Mouse (Mus musculus) kidney, adult 8-10 months (tissue): ENCODE results near the gene Hist1h3c.
"Not testable (repeated sequence)": the region's sequence is repeated elsewhere in the genome, so short reads cannot be mapped to it uniquely, and the experiment has no call there.

ENCODE experiments used
- DNase-seq, 2 experiments: peaks; one replicate each; pipeline ENCODE4 v3.0.0; 2022

Gene Hist1h3c

DNA sequence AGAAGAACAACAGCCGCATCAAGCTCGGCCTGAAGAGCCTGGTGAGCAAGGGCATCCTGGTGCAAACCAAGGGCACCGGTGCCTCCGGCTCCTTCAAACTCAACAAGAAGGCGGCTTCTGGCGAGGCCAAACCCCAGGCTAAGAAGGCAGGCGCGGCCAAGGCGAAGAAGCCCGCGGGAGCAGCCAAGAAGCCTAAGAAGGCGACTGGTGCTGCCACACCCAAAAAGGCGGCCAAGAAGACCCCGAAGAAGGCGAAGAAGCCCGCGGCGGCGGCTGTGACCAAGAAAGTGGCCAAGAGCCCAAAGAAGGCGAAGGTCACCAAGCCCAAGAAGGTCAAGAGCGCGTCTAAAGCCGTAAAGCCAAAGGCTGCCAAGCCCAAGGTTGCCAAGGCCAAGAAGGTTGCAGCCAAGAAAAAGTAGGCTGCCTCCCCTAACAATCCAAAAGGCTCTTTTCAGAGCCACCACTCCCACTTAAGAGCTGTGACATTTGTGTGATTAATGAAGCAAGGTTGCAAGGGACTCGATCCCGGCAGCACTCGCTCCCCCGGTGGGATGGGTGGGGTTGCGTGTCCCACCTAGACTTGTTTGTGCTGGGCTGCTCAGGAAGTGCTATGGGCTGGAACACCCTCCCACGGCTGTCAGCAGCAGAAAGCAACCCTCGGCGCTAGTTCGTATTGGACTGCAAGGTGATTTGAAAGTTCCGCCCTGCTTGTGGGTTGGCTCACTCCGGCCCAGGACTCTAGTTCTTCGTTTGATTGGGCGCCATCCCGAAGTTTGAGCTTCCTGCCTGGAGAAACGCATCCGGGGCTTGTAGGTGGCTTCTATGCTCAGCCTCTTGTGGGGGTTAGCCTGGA lies 6.1 kb downstream of the Hist1h3c start:
- DNase-seq = peak; percentile 97 to 98

DNA sequence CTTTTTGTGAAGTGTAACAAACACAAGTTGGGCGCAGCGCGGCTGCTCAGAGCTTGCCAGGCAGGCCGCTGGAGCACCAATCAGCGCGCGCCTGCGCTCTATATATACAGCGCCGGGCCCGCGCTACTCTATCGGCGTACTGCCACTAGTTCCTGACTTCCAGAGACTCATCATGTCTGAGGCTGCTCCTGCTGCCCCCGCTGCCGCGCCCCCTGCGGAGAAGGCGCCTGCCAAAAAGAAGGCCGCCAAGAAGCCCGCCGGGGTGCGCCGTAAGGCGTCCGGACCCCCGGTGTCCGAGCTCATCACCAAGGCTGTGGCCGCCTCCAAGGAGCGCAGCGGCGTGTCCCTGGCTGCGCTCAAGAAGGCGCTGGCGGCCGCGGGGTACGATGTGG lies 6.7 kb downstream of the Hist1h3c start, which contains the start of gene Hist1h1c:
Hist1h1c (plus strand) TSS at position 132 of the 392 bp plus-strand sequence.
- DNase-seq = peak; percentile 89 to 92

DNA sequence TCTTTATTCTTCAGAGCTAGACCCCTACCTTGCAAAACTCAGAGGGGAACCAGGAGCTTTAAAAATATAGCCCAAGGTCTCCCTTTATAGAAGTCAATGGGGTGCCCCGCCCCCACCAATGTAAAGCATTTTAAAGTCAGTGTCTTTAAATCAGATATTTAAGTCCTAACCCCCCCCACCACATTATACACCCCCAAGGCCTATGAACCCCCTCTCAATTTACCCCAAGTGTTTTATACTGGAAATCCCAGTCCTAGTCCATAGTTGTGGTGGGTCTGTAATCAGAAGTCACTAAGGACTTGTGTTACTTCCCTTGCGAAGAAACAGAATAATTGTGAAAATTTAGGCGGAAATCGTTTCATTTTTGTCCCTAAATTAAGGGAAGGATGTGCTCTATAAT lies 7.4 kb downstream of the Hist1h3c start:
- no peak for DNase-seq

GRCm38 (mm10) chr13:23737091-23737490 lies 8.3 kb downstream of the Hist1h3c start:
- DNase-seq = no peak

- DNase-seq = peak in 1 of 2 experiments; percentile 41
Measured at GRCm38 (mm10) chr13:23732156-23732804, 13.1 kb downstream of the Hist1h3c start.

- peak; percentile 73 to 90 for DNase-seq
Measured at GRCm38 (mm10) chr13:23730479-23730878, 14.9 kb downstream of the Hist1h3c start.

- DNase-seq = no peak
Measured at GRCm38 (mm10) chr13:23729706-23730105, 15.7 kb downstream of the Hist1h3c start.

DNA sequence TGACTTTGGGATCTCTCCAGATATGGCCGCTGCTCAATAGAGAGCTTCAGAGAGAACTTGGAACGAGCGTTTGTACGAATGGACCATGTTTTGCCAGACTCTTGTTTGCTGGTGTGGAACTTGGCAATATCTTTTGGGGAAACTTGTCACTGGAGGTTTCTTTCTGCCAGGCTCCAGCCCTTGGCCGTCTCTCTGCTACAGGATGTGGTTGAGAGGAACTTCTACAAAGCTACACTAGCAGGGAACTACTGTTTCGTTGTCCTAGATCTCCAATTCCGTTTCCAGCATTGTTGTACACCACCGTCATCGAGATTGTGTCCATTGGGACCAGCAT lies 16.2 kb downstream of the Hist1h3c start:
- no peak for DNase-seq

DNA sequence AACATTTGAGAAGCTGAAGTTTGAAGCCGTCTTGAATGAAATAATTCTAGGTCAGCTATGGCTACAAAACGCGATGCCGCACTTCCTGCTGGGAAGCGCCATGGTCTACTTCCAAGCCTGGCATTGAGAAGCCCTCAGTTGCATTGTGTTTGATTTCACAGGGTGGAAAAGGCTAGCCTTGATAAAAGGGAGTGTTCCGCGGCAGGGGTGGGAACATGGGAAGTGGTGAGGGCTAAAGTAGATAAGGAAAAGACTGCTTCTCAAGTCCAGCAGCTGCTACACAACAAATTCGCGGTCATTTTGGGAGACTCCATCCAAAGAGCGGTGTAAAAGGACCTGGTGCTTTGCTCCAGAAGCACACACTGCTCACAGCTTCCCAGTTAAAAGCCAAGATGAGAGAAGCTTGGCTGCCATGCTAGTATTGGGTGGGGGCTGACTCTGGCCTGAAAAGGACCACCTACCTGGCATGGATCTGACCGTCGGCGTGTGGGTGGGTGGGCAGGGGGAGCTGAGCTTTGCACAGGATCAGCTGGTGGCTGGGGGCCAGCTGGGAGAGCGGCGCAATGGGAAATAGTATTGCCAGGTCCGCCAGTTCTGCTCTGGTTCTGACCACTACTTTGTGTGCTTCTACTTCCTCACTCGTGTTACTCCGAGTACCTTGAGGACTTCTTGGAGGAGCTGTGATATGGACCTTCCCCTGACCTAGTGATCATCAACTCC lies 16.8 kb downstream of the Hist1h3c start:
- DNase-seq = no peak

DNA sequence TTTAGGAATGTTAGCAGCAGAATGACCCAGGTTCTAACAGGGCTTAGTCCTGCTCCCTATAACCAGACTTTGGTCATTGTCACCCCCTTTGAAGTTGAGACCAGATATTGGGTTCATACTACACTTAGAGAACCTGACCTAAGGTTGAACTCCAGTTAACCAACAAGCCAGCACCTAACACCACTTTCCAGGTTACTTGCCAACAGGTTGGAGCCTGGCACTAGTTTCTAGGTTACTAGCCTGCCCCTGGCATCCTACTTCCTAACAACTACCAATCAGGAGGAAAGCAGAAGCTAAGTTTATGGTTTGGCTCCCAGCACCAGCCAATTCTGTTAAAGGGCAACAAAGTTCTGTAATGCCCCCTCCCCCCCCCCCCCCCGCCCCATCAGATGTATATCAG lies 20.2 kb downstream of the Hist1h3c start:
- DNase-seq = no peak

DNA sequence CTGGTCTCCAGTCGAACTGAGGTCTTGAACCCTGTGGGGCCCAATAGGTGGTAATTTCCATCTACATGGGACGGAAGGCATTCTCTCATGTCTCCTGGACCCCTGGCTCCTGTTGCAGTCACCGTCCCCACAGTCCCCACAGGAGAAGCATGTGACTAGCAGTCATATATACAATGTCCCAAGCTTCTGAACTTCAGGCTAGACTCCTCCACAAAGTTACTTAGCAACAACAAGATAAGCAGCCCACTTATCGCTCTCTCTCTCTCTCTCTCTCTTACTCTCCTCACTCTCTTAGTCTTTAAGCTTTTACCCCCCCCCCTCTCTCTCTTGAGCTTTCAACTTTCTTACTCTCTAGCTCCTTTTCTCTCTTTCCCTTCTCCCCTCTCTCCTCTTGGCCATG lies 21.2 kb downstream of the Hist1h3c start:
- DNase-seq = no peak

DNA sequence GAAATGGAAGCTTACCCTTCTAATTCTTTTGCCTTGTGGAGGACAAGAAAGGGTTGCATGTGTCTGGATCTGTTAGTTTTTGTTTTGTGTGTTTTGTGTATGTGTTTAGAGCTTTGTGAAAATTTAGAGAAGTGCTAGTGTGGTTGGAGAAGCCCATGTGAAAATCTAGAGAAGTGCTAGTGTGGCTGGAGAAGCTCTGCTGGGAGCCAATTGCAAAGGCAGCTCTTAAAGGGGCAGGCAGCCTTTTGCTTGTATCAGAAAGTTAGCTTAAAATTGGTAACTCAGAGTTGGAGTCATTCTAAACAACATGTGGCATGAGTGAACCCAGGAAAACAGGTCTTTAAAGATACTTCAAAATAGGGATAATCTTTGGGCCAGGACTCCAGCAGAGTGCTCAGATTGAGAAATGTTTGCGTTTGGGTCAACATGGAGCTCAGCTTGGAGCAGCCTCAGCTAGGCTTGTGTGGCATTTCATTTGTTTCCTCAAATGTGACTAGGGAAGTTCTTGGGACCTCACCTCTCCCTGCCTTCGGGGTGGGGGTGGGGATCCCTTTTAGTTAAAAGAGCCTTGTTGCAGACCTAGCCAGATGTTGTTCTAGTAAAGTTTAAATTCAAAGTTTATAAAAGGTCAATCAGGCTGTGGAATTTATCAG lies 27.7 kb downstream of the Hist1h3c start:
- DNase-seq = not testable (repeated sequence)

DNA sequence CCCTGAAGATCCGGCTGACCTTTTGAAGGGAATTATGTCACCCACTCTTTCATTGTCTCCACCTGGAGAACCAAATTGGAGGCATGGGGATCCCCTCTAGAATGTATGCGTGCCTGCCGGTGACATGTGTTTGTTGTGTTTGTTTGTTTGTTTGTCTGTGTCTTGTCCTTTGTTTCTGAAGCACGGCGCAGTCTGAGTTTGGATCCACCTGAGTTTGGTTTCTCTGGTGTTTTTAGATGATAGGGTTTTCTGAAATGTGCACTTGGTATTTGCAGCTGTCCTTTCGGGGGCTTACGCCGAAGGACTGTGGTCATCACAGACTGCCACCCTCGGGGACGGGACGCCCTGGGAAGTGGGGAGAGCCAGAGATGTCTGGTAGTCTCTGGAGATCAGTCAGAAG lies 28.2 kb downstream of the Hist1h3c start:
- no peak for DNase-seq

- peak in 1 of 2 experiments; percentile 0 for DNase-seq
Measured at GRCm38 (mm10) chr13:23716261-23717042, 28.9 kb downstream of the Hist1h3c start.

- DNase-seq = peak in 1 of 2 experiments; percentile 52
Measured at GRCm38 (mm10) chr13:23710374-23711089, 34.9 kb downstream of the Hist1h3c start, which contains the start of gene Hfe. Gene Hfe, minus strand, starts transcription at chr13:23710854.

DNA sequence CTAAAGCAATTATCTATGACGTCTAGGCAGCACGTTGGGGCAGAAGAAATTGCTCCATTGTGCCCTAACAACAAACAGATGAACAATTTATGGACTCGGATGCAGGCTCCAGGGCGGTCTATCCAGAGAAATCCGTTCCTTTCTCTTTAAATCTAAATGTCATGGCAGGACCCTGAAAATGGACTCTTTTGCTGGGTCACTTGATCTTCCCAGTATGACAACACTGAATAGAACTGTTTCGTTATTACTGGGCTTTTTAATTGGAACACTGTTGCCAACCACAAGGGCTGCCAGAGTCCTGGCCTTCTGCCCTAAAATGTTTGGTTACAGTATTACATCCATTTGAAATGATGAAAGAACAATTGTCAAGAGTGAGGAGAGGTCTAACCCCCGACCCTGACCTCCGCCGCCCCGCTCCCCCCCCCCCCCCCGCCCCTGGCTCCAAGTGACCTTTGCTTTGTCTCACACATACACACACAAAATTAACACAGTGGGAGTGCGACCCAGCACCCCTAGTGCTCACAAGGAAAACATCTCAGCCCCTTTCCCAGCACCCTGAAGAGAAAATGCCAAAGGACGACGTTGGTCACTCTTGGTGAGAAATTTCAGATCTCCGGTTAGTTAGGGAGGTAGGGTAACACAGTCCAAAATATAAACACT lies 35.6 kb downstream of the Hist1h3c start:
- DNase-seq = peak in 1 of 2 experiments; percentile 12

GRCm38 (mm10) chr13:23708654-23709053 lies 36.7 kb downstream of the Hist1h3c start:
- peak in 1 of 2 experiments; percentile 0 for DNase-seq

- peak in 1 of 2 experiments; percentile 1 for DNase-seq
Measured at GRCm38 (mm10) chr13:23708041-23708440, 37.4 kb downstream of the Hist1h3c start.

GRCm38 (mm10) chr13:23706771-23707170 lies 38.6 kb downstream of the Hist1h3c start:
- DNase-seq = peak in 1 of 2 experiments; percentile 0

GRCm38 (mm10) chr13:23705751-23706356 lies 39.5 kb downstream of the Hist1h3c start:
- DNase-seq = peak in 1 of 2 experiments; percentile 0
